Mouse (Mus musculus) adrenal gland (tissue): ENCODE data around the gene Exoc3l.

Experiments
- intact Hi-C: fragments of 180-260 bp; cut with DNase I; formaldehyde crosslinking; loops from one replicate; pipeline ENCODE4 v1.15.1; 2025
- microRNA-seq, 2 experiments: library from miRNA; unstranded; fragments of <30 nt; microRNA quantifications; one replicate each; pipeline ENCODE4; 2019

The Exoc3l gene

GRCm38 (mm10) chr8:105252680-105253537 is 43.0 kb downstream of the Exoc3l start:
- intact Hi-C loops: no loop called here

GRCm38 (mm10) chr8:105251954-105252353 is 43.9 kb downstream of the Exoc3l start:
- intact Hi-C loops: no loop called here

- intact Hi-C loops: no loop called here
Measured at GRCm38 (mm10) chr8:105241016-105241415, 54.9 kb downstream of the Exoc3l start.

Small RNA genes within 50 kb of the gene (microRNA-seq; reads per million reads assigned to microRNA genes)
- 0 reads per million in 2 experiments for gene Gm27320
- gene Mir328: 2,229 to 2,618 reads per million in 2 experiments
